Mouse (Mus musculus) liver, embryonic 13.5 days (tissue): ENCODE results near the gene Tmed5. TPM values are rescaled to one million over a fixed set of nuclear protein-coding genes. Genes with fewer than 3 reads are reported as not detected.

Experiments
- ATAC-seq: fragments of 200-750 bp; cut with Nextera tagmentation; 2 replicates; pipeline ENCODE4 v1.8.0; 2017; ENCODE audit warnings: low read depth, mild to moderate bottlenecking, moderate number of reproducible peaks, moderate library complexity
- DNase-seq: peaks from one replicate; pipeline ENCODE4 v3.0.0; 2022
- H3K27ac ChIP-seq: fragments of 300-500 bp; sonication (generic); 2 replicates; pipeline ENCODE4 v1.5.1; 2015; ENCODE audit warnings: moderate library complexity, mild to moderate bottlenecking, inconsistent platforms
- H3K27me3 ChIP-seq: fragments of 300-500 bp; sonication (generic); 2 replicates; pipeline ENCODE4 v1.6.1; 2015; ENCODE audit warnings: mild to moderate bottlenecking, inconsistent platforms
- H3K36me3 ChIP-seq: fragments of 300-500 bp; sonication (generic); 2 replicates; pipeline ENCODE4 v1.6.1; 2015; ENCODE audit warnings: mild to moderate bottlenecking, inconsistent platforms
- H3K4me1 ChIP-seq: fragments of 300-500 bp; sonication (generic); replicated peaks from 2 replicates; pipeline ENCODE4 v1.6.1; 2015; ENCODE audit warnings: inconsistent platforms
- H3K4me2 ChIP-seq: fragments of 300-500 bp; sonication (generic); 2 replicates; pipeline ENCODE4 v1.6.1; 2015; ENCODE audit warnings: inconsistent platforms, mild to moderate bottlenecking, moderate library complexity
- H3K4me3 ChIP-seq: fragments of 300-500 bp; sonication (generic); replicated peaks from 2 replicates; pipeline ENCODE4 v1.5.1; 2015; ENCODE audit warnings: mild to moderate bottlenecking, inconsistent platforms
- H3K9ac ChIP-seq: fragments of 300-500 bp; sonication (generic); 2 replicates; pipeline ENCODE4 v1.6.1; 2015; ENCODE audit warnings: mild to moderate bottlenecking, inconsistent platforms
- H3K9me3 ChIP-seq: fragments of 300-500 bp; sonication (generic); replicated peaks from 2 replicates; pipeline ENCODE4 v1.6.1; 2016; ENCODE audit warnings: inconsistent platforms
- WGBS: fragments of 180-500 bp; shearing (Covaris S2); methylation state at CpG from one replicate; pipeline ENCODE4 v1.1.7; 2015; ENCODE audit not compliant: insufficient replicate concordance; 5-methylcytosine and 5-hydroxymethylcytosine counted together
- polyA plus RNA-seq: library from polyadenylated mRNA; unstranded; fragments of >200 nt; fragmentation: Nextera tagmentation; extraction: Ambion mirVana; gene quantifications from 2 replicates; pipeline ENCODE4 v1.2.1, GENCODE M21; 2015

The Tmed5 gene
- polyA plus RNA-seq: 27.2 and 31.4 TPM in 2 replicates

DNA sequence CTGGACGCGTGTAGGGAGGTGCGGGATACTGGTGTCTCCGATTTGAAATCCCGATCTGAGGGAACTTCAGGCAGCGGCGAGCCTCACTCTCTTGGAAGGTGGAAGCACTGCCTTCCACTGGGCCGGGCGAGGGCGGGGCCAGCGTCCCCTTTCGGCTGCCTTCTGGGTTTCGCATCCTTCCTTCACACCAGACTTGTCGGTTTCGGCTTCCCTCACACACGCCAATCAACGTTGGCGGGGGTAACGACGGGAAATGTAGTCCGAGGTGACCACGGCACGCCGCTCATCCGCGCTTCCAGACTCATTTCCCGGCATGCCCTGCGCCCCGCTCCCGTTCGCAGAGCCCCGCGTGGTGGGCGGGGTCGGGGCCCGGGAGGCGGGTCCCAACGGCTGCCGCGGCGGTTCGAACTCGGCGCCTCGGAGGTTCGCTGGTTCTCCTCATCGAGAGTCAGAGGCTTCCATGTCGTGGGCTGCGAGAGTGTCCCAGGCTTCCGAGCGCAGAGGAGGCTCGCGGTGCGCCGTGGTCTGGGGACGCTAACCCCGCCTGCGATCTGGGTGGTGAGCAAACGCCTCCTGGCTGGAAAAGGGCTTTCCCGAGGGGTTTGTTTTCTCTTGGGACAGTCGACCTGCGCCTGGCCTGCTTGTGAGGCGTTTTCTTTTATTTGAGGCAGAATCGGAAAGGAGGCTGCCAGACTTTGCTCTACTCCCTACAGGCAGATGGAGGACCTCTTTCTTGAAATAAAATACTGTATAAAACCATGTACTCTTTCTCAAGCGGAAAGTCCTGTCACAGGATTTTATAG, at the start of gene Tmed5, which contains the start of gene Ccdc18:
Tmed5 (minus strand) TSS at position 180 of the 803 bp plus-strand sequence.
Ccdc18 (plus strand) TSS at position 435 of the 803 bp plus-strand sequence.
- Histone ChIP-seq H3K9me3 (no peaks in the 10 kb centered on the region), H3K4me3 (peak within 1 kb of the TSS; percentile 92), H3K4me2 (peak within 1 kb of the TSS; percentile 97), H3K36me3 (peaks cover 6% of the 10 kb centered on the region), H3K9ac (peak within 1 kb of the TSS; percentile 90), H3K27me3 (no peaks in the 10 kb centered on the region), H3K27ac (peak within 1 kb of the TSS; percentile 92), H3K4me1 (peaks cover 24% of the 10 kb centered on the region)
- under 1% methylated on average over 65 of the region's 65 CpGs for WGBS
- ATAC-seq (peak; percentile 99), DNase-seq (peak; percentile 98)

DNA sequence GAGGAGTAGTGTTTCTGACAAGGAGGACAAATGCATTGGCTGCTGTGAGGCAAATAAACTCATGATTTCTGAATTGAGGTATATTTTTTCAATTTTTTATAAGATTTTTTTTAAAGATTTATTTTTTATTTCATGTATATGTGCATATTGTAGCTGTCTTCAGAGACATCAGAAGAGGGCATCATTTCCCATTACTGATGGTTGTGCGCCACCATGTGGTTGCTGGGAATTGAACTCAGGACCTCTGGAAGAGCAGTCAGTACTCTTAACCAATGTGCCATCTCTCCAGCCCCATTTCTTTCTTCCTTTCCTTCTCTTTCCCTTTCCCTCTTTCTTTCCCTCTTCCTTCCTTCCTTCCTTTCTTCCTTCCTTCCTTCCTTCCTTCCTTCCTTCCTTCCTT, 31.3 kb upstream of the Tmed5 start:
- ATAC-seq (no peak), DNase-seq (peak; percentile 20)
- Histone ChIP-seq H3K9ac (no peak overlapping the region), H3K4me2 (no peak overlapping the region), H3K27ac (no peak overlapping the region), H3K9me3 (no peaks in the 10 kb centered on the region), H3K27me3 (no peaks in the 10 kb centered on the region), H3K36me3 (peaks cover 4% of the 10 kb centered on the region; the same call in 1 of the 2 replicates), H3K4me1 (no peaks in the 10 kb centered on the region), H3K4me3 (no peak overlapping the region)
- 38% methylated on average over 1 of the region's 1 CpGs for WGBS

GRCm38 (mm10) chr5:108160796-108161195, 28.4 kb upstream of the Tmed5 start:
- Histone ChIP-seq H3K4me2 (no peak overlapping the region), H3K36me3 (peaks cover 4% of the 10 kb centered on the region; the same call in 1 of the 2 replicates), H3K27me3 (no peaks in the 10 kb centered on the region), H3K4me1 (no peaks in the 10 kb centered on the region), H3K27ac (no peak overlapping the region), H3K9ac (no peak overlapping the region), H3K9me3 (no peaks in the 10 kb centered on the region), H3K4me3 (no peak overlapping the region)
- no peak for ATAC-seq
- DNase-seq: no peak
- WGBS: 79% methylated on average over 2 of the region's 2 CpGs

DNA sequence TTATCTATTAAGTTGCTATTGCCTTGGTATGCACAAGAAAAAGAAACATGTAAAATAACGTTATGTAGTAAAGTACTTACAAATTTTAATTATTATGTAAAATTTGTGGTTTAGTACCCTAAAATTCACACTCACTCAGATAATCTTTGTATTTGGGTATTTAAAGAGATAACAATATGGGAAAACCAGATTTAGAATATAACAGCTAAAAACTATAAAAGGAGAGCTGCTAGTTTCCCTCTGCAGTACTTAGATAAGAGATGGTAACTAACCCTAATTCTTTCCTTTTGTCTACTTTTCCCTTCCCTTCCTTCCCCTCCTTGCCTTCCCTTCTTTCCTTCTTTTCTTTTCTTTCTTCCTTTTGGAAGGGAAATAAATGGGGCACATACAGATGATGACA, 20.2 kb upstream of the Tmed5 start:
- H3K9me3 ChIP-seq: no peaks in the 10 kb centered on the region
- DNase-seq: no peak
- WGBS: 77% methylated on average over 1 of the region's 1 CpGs
- H3K4me3 ChIP-seq: no peak overlapping the region
- no peak overlapping the region for H3K9ac ChIP-seq
- no peaks in the 10 kb centered on the region for H3K36me3 ChIP-seq
- H3K4me2 ChIP-seq: no peak overlapping the region
- H3K27ac ChIP-seq: no peak overlapping the region
- no peaks in the 10 kb centered on the region for H3K27me3 ChIP-seq
- ATAC-seq: no peak
- H3K4me1 ChIP-seq: no peaks in the 10 kb centered on the region

DNA sequence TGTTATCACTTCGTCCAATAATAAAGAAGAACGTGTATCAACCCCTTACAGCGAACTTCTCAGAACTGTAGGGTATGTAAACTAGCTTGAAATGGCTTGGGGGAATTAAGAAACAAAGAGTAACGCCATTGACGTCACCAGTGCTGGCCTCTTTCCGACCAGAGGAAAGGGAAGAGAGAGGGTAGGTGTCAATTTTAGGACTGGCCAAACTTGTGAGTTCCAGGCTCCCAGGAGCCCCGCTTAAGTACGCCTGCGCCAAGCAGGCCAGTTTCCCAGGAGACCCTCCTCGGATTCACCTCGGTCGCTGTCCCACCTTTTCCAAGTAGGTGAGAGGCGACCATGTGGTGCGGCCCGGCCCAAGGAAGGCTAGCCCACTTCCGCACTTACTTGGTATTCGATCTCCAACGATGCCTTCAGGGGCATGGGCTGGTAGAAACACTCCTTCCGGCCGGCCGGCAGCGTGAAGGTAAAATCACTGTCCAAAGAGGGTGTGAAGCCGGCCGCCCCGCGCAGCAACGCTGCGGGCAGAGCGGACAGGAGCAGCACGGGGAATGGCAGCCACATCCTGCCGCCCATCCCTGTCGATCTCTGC, 475 bp downstream of the Tmed5 start:
- Histone ChIP-seq H3K9me3 (no peaks in the 10 kb centered on the region), H3K4me1 (peaks cover 24% of the 10 kb centered on the region), H3K4me3 (peak overlapping the region; percentile 92), H3K27ac (peak overlapping the region; percentile 84), H3K36me3 (peaks cover 7% of the 10 kb centered on the region), H3K9ac (peak overlapping the region; percentile 90), H3K27me3 (no peaks in the 10 kb centered on the region), H3K4me2 (peak overlapping the region; percentile 97)
- under 1% methylated on average over 32 of the region's 32 CpGs for WGBS
- peak; percentile 49 for ATAC-seq
- DNase-seq: no peak

- no peaks in the 10 kb centered on the region for H3K9me3 ChIP-seq
- H3K4me3 ChIP-seq: no peak overlapping the region
- ATAC-seq (no peak), DNase-seq (no peak)
- peaks cover 5% of the 10 kb centered on the region; the same call in 1 of the 2 replicates for H3K36me3 ChIP-seq
- no peaks in the 10 kb centered on the region for H3K4me1 ChIP-seq
- no peak overlapping the region for H3K4me2 ChIP-seq
- 75% methylated on average over 9 of the region's 9 CpGs for WGBS
- H3K9ac ChIP-seq: no peak overlapping the region
- H3K27me3 ChIP-seq: no peaks in the 10 kb centered on the region
- H3K27ac ChIP-seq: no peak overlapping the region
Observed at GRCm38 (mm10) chr5:108120221-108120900, 12.1 kb downstream of the Tmed5 start.

GRCm38 (mm10) chr5:108117693-108118092, 14.7 kb downstream of the Tmed5 start:
- no peak overlapping the region for H3K4me3 ChIP-seq
- H3K4me1 ChIP-seq: no peaks in the 10 kb centered on the region
- H3K27me3 ChIP-seq: no peaks in the 10 kb centered on the region
- no peak overlapping the region for H3K4me2 ChIP-seq
- WGBS: 86% methylated on average over 4 of the region's 4 CpGs
- H3K27ac ChIP-seq: no peak overlapping the region
- DNase-seq: no peak
- peaks cover 5% of the 10 kb centered on the region; the same call in 1 of the 2 replicates for H3K36me3 ChIP-seq
- ATAC-seq: no peak
- no peak overlapping the region for H3K9ac ChIP-seq
- H3K9me3 ChIP-seq: no peaks in the 10 kb centered on the region

DNA sequence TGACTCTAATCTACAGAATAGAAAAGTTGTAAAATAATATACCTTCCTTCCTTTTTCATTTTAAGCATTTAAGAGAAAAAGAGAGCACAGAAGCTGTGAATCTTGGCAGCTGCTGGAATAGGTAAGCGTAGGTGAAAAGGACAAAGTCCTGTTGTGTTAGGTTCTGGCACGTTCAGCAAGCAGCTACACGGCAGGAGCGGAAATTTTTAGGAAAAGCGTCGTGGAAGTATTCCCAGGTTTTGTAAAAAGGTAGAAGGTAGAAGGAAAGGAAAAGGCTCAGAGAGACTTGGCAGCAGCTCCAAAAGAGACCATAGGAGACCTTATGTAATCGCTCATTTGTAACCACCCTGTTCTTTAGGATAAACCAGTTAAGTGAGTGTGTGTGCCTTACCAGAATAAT, 23.1 kb downstream of the Tmed5 start:
- H3K9me3 ChIP-seq: no peaks in the 10 kb centered on the region
- no peak overlapping the region for H3K4me3 ChIP-seq
- H3K4me2 ChIP-seq: no peak overlapping the region
- DNase-seq: no peak
- no peaks in the 10 kb centered on the region for H3K27me3 ChIP-seq
- H3K36me3 ChIP-seq: peaks cover 25% of the 10 kb centered on the region
- no peaks in the 10 kb centered on the region for H3K4me1 ChIP-seq
- ATAC-seq: no peak
- no peak overlapping the region for H3K27ac ChIP-seq
- WGBS: 89% methylated on average over 7 of the region's 7 CpGs
- H3K9ac ChIP-seq: no peak overlapping the region

GRCm38 (mm10) chr5:108104306-108104705, 28.1 kb downstream of the Tmed5 start:
- no peak for ATAC-seq
- 82% methylated on average over 5 of the region's 5 CpGs for WGBS
- H3K4me1 ChIP-seq: no peaks in the 10 kb centered on the region

DNA sequence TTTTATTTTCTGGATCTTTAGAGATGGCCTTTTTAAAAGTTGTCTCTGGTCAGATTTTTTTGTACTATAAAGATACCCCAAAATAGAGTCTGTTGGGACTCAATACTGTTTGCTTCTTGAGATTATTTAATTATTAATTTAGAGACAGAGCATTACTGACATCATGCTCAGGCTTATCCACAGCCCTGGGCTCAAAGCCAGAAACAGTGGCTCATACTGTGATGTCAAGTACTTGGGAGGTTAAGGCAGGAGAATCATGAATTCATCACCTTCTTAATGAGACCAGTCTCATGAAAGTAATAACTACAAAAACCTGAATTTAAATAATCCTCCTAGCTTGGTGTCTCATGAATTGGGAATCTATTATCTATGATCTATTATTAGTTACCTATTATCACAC, 32.2 kb downstream of the Tmed5 start:
- Histone ChIP-seq H3K9ac (no peak overlapping the region), H3K27me3 (no peaks in the 10 kb centered on the region), H3K27ac (no peak overlapping the region), H3K36me3 (peaks cover 52% of the 10 kb centered on the region), H3K4me3 (no peak overlapping the region), H3K4me1 (no peaks in the 10 kb centered on the region), H3K4me2 (no peak overlapping the region), H3K9me3 (no peaks in the 10 kb centered on the region)
- ATAC-seq: no peak
- DNase-seq: no peak

More at GRCm38 (mm10) chr5:108104306-108104705, 28.1 kb downstream of the Tmed5 start:
- H3K9me3 ChIP-seq: no peaks in the 10 kb centered on the region
- no peak overlapping the region for H3K9ac ChIP-seq
- no peak overlapping the region for H3K27ac ChIP-seq
- H3K36me3 ChIP-seq: peaks cover 44% of the 10 kb centered on the region
- no peaks in the 10 kb centered on the region for H3K27me3 ChIP-seq
- no peak overlapping the region for H3K4me2 ChIP-seq
- DNase-seq: no peak
- H3K4me3 ChIP-seq: no peak overlapping the region

- ATAC-seq: no peak
- Histone ChIP-seq H3K27ac (no peak overlapping the region), H3K9ac (no peak overlapping the region), H3K4me1 (no peaks in the 10 kb centered on the region), H3K9me3 (no peaks in the 10 kb centered on the region), H3K36me3 (peaks cover 52% of the 10 kb centered on the region), H3K4me2 (no peak overlapping the region), H3K27me3 (no peaks in the 10 kb centered on the region), H3K4me3 (no peak overlapping the region)
- WGBS: 80% methylated on average over 3 of the region's 3 CpGs
- no peak for DNase-seq
Observed at GRCm38 (mm10) chr5:108097676-108098075, 34.7 kb downstream of the Tmed5 start.
